Mouse (Mus musculus): ENCODE data around the gene Rpl23a.

The Rpl23a gene

GRCm38 (mm10) chr11:78183884-78184514 is 615 bp upstream of the Rpl23a start:
- DNase-seq: no peak

GRCm38 (mm10) chr11:78182450-78182849 is 934 bp downstream of the Rpl23a start:
- no peak for DNase-seq

- no peak for DNase-seq
These were observed 1.5 kb downstream of the Rpl23a start for GRCm38 (mm10) chr11:78181830-78182357.

- DNase-seq: no peak
These were observed 3.2 kb downstream of the Rpl23a start for GRCm38 (mm10) chr11:78180081-78180761.

DNA sequence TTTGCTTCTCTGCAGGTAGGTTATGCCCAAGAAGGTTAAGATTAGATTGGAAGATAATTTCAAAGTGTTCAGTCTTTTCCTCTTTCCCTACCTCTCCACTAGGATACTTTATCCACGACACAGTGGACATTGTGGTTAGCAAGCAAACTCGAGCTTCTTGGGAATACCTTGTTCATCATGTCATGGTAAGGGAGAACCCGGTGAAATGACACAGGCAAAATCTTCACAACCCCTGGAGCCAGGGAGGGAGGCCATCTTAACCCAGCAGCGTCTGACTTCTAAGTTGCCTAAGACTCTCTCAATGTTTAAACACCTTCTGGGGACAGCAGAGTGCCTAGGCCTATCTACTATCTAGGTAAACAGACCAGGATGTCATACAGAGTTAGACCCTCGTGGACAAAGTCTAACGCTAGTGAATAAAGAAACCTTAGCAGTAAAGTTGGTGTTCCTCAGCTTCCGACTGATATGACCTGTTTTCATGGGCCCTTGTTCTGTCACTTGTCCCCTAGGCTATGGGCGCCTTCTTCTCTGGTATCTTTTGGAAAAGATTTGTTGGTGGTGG is 3.9 kb downstream of the Rpl23a start:
- no peak for DNase-seq

DNA sequence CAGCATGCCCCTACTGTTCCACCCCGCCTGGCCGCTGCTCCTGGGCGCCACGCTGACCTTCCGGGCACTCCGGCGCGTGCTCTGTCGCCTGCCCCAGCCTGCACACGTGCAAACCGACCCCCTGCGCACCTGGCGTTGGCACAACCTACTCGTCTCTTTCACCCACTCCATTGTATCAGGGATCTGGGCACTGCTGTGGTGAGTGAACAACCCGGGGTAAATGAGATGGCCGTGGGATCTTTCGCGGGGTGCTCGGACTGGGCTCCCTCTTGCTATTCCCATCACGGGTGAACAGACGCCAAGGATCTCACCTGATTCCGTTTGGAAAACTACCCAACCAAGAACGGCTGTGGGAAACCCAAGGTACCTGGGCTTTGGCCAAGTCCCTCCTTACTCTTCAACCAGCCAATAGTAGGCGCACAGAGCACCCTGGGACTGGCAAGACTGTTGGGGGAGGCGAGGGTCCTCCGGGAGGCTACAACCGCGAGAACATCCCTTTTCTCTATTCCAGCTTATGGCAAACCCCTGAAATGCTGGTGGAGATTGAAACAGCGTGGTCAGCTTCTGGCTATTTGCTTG is 4.4 kb downstream of the Rpl23a start:
- peak; percentile 87 to 90 for DNase-seq

DNA sequence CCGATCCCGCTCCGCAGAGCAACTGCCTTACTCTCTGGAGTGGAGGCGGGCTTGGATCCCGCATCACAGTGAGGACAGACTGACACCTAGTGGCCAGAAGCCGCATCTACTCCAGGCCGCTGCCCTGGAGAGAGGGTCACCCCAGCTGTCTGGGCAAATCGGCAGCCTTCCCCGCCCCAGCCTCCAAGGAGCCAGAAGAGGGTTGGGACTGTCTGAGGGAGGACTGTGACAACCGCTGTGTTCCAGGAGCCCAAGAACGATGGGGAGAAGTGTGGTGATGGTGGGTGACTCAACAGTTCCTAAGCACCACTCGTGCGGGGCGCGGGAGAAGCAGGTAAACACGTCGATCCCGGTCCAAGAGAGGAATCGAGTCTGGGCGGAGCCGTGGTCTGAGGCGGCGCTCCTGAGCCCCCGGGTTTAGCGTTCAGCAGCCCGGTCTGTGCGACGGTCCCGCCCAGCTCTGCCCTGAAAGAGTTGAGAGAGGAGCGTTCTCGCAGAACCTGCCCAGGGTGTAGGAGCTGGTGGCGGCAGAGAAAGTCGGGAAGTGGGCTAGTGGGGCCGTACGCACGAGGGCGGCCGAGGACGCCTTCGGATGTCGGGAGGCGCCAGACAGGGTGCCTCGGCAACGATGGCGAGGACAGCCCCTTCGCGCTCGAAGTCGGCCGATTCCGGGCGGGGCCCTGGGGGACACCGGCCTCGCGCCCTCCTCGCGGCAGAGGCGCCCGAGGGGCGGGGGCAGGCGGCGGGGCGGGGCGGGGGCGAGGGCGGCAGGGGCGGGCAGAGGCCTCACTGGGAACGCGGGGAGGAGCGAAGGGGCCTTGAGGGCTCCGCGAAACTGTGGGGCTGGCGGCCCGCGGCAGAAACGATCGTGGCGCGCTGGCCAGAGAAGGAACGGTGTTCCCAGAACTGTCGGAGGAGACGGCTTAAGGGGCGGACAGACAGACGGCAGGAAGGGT is 5.2 kb downstream of the Rpl23a start:
- DNase-seq: peak; percentile 96 to 98

- peak; percentile 89 to 96 for DNase-seq
These were observed 5.9 kb downstream of the Rpl23a start for GRCm38 (mm10) chr11:78177437-78177836.

DNA sequence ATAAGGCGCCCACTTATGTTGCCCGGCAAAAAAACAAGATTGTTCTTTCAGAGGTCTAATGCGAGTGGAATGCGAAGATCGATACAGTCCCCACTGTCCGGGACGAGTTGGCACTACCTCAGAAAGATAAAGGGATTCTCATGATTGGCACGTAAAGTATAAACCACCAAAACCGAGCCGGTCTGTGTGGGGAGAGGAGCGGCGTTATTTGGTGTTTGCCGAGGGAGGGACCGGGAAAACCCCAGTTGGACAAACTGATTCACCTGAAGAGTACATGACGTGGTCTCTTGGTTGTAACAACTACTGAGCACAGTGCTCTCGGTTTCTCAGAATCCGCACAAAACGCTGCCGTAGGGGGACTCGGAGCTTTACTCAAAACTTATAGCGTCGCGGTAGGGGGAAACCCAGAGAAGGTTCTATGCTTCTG is 6.5 kb downstream of the Rpl23a start:
- DNase-seq: no peak

DNA sequence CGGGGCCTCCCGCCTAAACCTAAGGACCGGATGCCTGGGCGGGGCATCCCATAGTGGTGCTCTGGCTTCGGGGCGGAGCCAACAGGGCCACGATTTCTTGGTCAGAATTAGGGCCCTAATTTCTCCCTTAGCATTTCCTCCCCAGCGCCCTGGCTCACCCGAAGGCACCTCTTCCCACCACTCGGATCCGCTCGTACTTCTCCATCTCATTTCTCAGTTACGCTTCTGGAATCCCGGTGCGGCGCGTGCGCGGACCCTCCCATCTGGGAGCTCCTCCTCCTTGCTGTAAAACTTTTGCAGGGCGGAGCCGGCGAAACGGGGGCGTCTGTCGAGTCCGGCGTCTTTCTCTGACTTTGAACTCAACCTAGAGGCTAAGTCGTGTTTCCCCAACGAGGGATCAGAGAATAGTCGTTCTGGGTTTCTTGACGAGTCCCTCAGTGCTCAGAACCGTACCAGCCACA is 7.0 kb downstream of the Rpl23a start, which contains the start of the genes Nek8 and Tlcd1:
Nek8 (minus strand) TSS at position 274 of the 461 bp plus-strand sequence.
Tlcd1 (plus strand) TSS at position 310 of the 461 bp plus-strand sequence.
- DNase-seq: peak; percentile 95 to 97

DNA sequence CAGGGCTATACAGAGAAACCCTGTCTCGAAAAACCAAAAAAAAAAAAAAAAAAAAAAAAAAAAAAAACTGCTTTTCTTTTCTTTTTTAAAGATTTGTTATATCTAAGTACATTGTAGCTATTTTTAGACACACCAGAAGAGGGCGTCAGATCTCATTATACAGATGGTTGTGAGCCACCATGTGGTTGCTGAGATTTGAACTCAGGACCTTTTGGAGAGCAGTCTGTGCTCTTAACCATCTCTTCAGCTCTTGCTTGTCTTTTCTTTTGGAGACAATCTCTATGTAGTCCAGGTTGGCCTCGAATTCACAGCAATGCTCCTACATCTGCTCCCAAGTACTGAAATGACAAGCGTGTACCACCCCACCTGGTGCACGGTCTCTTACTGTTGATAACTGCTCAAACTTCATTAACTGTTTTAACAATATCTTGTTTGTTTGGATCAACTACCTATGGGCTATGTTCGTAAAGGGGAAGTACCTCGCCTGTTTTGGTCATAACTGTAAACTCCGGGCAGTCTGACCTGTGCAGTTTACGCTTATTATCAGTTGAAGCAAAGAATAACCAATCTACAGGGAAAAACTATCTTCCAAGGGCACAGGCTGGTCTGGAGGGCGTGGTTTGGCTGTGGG is 7.5 kb downstream of the Rpl23a start:
- DNase-seq: no peak

DNA sequence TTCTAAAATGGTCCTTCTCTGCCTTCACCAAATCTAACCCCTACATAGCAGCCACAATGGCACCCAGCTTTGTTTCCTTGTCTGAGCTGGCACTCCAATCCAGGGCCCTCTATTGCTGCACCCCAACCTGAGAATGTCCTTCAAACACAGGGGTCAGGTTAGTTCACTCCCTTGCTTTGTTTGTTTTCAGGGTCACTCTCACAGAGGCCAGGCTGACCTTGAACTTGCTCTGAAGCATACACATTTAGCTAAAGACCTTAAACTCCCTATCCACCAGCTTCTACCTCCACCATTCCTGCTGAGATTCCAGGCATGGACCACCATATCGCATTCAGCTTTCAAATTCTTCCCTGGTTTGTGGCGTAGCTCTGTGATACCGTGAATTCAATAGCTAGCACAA is 8.9 kb downstream of the Rpl23a start:
- DNase-seq: no peak

DNA sequence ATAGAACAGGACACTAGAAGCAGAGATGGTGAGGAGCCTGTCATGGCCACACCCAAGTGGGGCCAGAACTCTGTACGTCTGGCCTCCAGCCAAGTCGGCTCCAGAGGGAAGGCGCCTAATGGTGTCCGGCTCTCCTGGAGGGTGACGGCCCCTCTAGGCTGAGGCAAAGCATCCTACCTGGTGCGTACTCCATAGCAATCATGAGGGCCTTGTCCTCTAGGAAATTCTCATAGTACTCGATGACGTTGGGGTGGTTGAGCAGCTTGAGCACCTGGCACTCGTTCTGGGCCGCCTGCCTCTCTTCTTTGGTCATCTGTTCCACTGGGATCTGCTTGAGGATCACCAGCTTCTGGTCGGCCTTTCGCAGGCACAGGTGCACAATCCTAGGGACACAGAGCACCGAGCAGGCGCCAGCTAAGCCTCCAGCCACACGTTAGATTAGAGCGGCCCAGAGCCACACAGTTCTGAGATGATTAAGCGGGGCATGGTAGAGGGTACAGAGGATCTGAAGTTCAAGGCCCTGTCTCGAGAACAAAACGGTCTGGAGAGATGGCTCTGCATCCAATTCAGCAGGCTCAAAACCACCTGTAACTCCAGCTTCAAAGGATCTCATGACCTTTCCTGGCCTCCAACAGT is 10.5 kb downstream of the Rpl23a start:
- no peak for DNase-seq

GRCm38 (mm10) chr11:78172034-78172747 is 11.2 kb downstream of the Rpl23a start:
- DNase-seq: no peak

- DNase-seq: no peak
These were observed 12.1 kb downstream of the Rpl23a start for GRCm38 (mm10) chr11:78171328-78171727.

DNA sequence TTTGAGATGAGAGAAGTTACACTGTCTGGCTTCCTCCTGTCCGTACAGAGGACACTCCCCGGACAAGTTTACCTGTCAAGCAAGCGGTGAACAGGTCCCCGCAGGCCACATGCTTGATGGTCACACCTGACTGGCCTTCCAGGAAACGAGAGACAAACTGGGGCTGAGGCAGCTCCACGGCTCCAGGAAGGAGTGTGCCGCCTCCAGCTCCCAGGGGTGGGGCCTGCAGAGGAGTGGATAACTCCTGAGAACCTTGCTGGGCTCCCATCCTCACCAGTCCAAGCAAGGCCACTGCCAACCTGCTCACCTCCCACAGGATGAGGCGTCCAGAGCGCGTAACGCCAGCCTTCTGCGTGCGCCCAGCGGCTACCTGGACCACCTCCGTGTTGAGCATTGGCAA is 13.1 kb downstream of the Rpl23a start:
- DNase-seq: no peak

- no peak for DNase-seq
These were observed 14.6 kb downstream of the Rpl23a start for GRCm38 (mm10) chr11:78168541-78169468.

GRCm38 (mm10) chr11:78167257-78167959 is 16.0 kb downstream of the Rpl23a start:
- DNase-seq: no peak

- no peak for DNase-seq
These were observed 16.7 kb downstream of the Rpl23a start for GRCm38 (mm10) chr11:78166640-78167039.

Measured in kidney, adult 8-10 months (tissue).